Mouse (Mus musculus) neural tube, embryonic 14.5 days (tissue): ENCODE results near the gene Lgals3bp. TPM values are rescaled to one million over a fixed set of nuclear protein-coding genes. Genes with fewer than 3 reads are reported as not detected.

Experiments
- ATAC-seq: fragments of 200-750 bp; cut with Nextera tagmentation; 2 replicates; pipeline ENCODE4 v1.8.0; 2017; ENCODE audit warnings: low read depth, mild to moderate bottlenecking, moderate TSS enrichment, moderate library complexity
- H3K27ac ChIP-seq: fragments of 300-500 bp; sonication (generic); 2 replicates; pipeline ENCODE4 v1.5.1; 2014; ENCODE audit warnings: low read depth, mild to moderate bottlenecking, control low read depth, low read length, moderate library complexity, mixed read lengths
- H3K27me3 ChIP-seq: fragments of 300-500 bp; sonication (generic); 2 replicates; pipeline ENCODE4 v1.6.1; 2014; ENCODE audit warnings: low read length; ENCODE audit not compliant: control insufficient read depth, insufficient read depth
- H3K36me3 ChIP-seq: fragments of 300-500 bp; sonication (generic); 2 replicates; pipeline ENCODE4 v1.6.1; 2014; ENCODE audit warnings: low read length, mixed read lengths; ENCODE audit not compliant: control insufficient read depth, insufficient read depth
- H3K4me1 ChIP-seq: fragments of 300-500 bp; sonication (generic); 2 replicates; pipeline ENCODE4 v1.6.1; 2014; ENCODE audit warnings: low read length; ENCODE audit not compliant: control insufficient read depth, insufficient read depth
- H3K4me2 ChIP-seq: fragments of 300-500 bp; sonication (generic); 2 replicates; pipeline ENCODE4 v1.6.1; 2014; ENCODE audit warnings: mild to moderate bottlenecking, low read depth, low read length, control low read depth
- H3K4me3 ChIP-seq: fragments of 300-500 bp; sonication (generic); 2 replicates; pipeline ENCODE4 v1.5.1; 2014; ENCODE audit warnings: low read depth, low read length, control low read depth, mixed read lengths
- H3K9ac ChIP-seq: fragments of 300-500 bp; sonication (generic); replicated peaks from 2 replicates; pipeline ENCODE4 v1.6.1; 2014; ENCODE audit warnings: low read depth, mild to moderate bottlenecking, control low read depth, low read length, mixed read lengths
- H3K9me3 ChIP-seq: fragments of 300-500 bp; sonication (generic); 2 replicates; pipeline ENCODE4 v1.6.1; 2016; ENCODE audit warnings: low read length; ENCODE audit not compliant: control insufficient read depth
- WGBS: fragments of 180-500 bp; shearing (Covaris S2); extraction: QIAGEN DNeasy Blood & Tissue Kit; methylation state at CpG from one replicate; pipeline ENCODE4 v1.1.7; 2014; 5-methylcytosine and 5-hydroxymethylcytosine counted together
- polyA plus RNA-seq: library from polyadenylated mRNA; unstranded; fragments of >200 nt; fragmentation: Nextera tagmentation; extraction: Ambion mirVana; gene quantifications from 2 replicates; pipeline ENCODE4 v1.2.1, GENCODE M21; 2014

Gene Lgals3bp
- polyA plus RNA-seq, 1 experiment from 2014 or later = 1.9 TPM

DNA sequence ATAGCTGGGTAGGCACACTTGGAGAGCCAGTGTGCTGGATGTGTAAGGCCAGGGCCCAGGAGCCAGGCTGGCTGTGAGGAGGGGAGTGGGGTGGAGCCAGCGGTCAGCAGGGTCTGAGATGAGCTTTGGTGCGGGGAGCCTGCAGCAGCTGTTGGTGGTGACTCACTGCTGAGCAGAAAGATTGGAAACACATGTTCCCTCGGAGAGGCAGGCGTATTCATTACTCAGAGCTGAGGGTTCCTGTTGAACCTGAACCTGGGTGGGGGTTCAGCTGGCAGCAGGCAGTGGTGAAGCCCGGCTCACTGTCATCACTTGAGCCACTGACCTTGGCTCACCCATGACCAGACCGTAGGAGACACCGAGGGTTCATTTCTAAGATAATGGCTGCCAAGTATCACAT lies 36.7 kb downstream of the Lgals3bp start:
- no peaks in the 10 kb centered on the region for H3K9me3 ChIP-seq
- H3K4me2 ChIP-seq = no peak overlapping the region
- H3K9ac ChIP-seq = no peak overlapping the region
- H3K27me3 ChIP-seq = no peaks in the 10 kb centered on the region
- H3K27ac ChIP-seq = no peak overlapping the region
- no peak overlapping the region for H3K4me3 ChIP-seq
- H3K36me3 ChIP-seq = no peaks in the 10 kb centered on the region
- no peak for ATAC-seq
- H3K4me1 ChIP-seq = 0 out of 2 replicates have a peak, but pooled peaks cover 2% of the 10 kb centered on the region
- 75% methylated on average over 7 of the region's 7 CpGs for WGBS

DNA sequence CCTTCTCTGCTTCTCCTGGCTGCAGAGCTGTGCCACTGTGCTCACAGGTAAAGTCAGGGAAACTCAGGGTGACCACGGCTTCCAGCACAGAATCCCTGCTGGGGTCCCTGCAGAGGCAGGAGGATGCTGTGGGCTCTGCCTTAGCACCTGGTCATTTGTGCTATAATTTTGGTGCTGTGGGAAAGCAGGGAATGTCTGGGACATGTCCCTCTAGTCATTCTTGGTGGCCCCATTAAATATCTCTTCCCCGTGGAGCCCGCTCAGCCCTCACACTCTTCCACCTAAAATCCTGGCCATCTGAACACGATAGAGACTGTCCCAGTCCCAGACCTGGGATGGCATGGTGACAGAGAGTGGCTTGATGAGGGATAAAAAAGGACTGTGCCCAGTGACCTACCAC lies 37.9 kb downstream of the Lgals3bp start:
- Histone ChIP-seq H3K4me2 (no peak overlapping the region), H3K36me3 (no peaks in the 10 kb centered on the region), H3K27ac (no peak overlapping the region), H3K9me3 (no peaks in the 10 kb centered on the region), H3K9ac (no peak overlapping the region), H3K4me1 (0 out of 2 replicates have a peak, but pooled peaks cover 2% of the 10 kb centered on the region), H3K4me3 (no peak overlapping the region), H3K27me3 (no peaks in the 10 kb centered on the region)
- ATAC-seq = no peak
- 86% methylated on average over 4 of the region's 4 CpGs for WGBS

DNA sequence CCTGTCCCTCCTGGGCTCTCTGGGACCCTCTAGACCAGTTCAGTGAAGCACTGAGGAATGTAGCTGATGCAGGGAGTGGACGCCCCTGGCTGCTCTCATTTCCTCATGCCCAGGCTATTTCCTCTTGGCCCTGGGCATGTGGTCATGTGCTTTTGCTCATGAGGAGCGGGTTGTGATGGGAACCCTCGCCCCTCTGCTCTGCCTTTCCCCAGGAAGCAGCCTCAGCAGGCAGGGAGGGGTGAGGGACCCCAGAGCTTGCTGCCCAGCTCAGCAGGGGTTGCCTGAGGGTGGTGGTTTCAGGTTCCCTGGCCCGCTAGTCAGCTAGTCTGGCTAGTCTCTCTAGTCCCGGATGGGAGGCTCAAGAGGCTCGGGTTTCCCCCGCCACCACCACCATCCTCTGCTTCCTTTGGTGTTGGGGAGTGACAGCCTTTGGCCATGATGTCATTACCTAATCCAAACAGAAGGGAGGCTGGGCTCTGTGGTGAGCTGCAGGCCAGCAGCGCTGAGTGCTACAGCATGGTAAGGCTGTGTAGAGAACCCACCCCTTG lies 38.8 kb downstream of the Lgals3bp start:
- no peaks in the 10 kb centered on the region for H3K36me3 ChIP-seq
- H3K4me1 ChIP-seq = 0 out of 2 replicates have a peak, but pooled peaks cover 2% of the 10 kb centered on the region
- no peak for ATAC-seq
- H3K9me3 ChIP-seq = no peaks in the 10 kb centered on the region
- H3K9ac ChIP-seq = no peak overlapping the region
- H3K27me3 ChIP-seq = no peaks in the 10 kb centered on the region
- 17% methylated on average over 8 of the region's 8 CpGs for WGBS
- H3K27ac ChIP-seq = no peak overlapping the region; the same call in 1 of the 2 replicates
- no peak overlapping the region for H3K4me2 ChIP-seq
- no peak overlapping the region for H3K4me3 ChIP-seq

DNA sequence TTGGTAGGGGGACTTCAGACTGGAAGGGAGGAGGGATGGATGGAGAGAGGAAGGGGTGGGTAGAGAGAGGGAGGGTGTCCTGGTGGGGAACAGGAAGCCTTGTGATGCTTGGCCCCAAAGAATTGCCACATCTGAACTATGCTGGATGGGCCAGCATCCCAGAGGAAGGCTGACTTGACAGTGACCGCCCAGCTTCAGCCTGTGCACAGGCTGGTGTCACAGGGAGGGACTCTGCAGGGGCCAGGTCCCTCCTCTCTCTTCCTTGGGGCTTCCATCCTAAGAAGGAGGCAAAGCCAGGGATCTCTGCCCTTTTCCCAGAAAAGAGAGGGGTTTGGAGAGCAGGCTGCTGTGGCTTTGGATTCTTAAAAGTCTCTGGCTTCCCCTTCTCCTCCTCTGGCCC lies 39.4 kb downstream of the Lgals3bp start:
- Histone ChIP-seq H3K4me2 (no peak overlapping the region), H3K27ac (no peak overlapping the region), H3K4me1 (0 out of 2 replicates have a peak, but pooled peaks cover 2% of the 10 kb centered on the region), H3K27me3 (no peaks in the 10 kb centered on the region), H3K36me3 (no peaks in the 10 kb centered on the region), H3K9me3 (no peaks in the 10 kb centered on the region), H3K4me3 (no peak overlapping the region), H3K9ac (no peak overlapping the region)
- ATAC-seq = no peak
- 79% methylated on average over 1 of the region's 1 CpGs for WGBS

DNA sequence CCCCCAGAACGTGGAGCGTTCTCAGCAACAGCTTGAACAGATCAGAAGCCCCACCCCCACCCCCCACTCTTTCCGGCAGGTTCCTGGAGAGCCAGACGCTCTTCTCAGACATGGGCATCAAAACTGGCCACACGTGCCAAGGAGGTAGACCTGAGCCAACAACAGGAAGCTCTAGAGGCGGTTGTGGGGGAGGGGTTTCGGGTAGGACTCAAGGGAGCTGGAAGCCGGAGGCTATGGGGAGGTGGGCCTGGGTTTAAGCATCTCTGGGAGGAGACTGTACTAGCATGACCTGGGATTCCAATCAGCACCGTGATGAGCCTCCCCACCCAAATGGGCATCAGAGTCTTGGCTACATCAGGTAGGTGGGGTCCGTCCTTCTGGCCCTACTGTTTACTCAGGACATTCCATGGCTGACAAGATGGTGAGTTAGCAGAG lies 41.0 kb downstream of the Lgals3bp start:
- Histone ChIP-seq H3K36me3 (no peaks in the 10 kb centered on the region), H3K4me1 (0 out of 2 replicates have a peak, but pooled peaks cover 2% of the 10 kb centered on the region), H3K27me3 (no peaks in the 10 kb centered on the region), H3K4me3 (no peak overlapping the region), H3K9me3 (no peaks in the 10 kb centered on the region), H3K4me2 (no peak overlapping the region), H3K9ac (no peak overlapping the region), H3K27ac (no peak overlapping the region)
- ATAC-seq = no peak
- 84% methylated on average over 10 of the region's 10 CpGs for WGBS

DNA sequence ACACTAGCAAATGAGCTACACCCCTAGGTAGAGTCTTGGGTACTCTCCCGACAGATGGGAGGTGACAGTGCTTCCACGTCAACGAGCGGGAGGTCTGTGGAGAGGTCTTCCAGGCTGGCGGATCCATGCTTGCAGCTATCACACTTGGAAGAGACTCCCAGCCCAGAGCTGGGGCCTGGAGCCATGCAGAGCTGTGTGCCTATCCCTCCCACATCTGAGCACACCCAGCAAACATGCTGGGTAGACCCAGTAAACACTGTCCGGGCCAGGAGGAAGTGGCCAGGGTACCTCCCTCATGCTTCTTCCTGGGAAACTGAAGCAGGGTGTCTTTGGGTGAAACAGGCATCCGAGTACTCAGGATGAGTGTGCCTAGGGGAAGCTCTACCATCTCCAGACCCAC lies 41.4 kb downstream of the Lgals3bp start:
- Histone ChIP-seq H3K4me1 (peaks cover 2% of the 10 kb centered on the region; the same call in 1 of the 2 replicates), H3K27me3 (no peaks in the 10 kb centered on the region), H3K9me3 (no peaks in the 10 kb centered on the region), H3K9ac (no peak overlapping the region), H3K4me3 (no peak overlapping the region), H3K27ac (no peak overlapping the region), H3K36me3 (no peaks in the 10 kb centered on the region), H3K4me2 (no peak overlapping the region)
- WGBS = 78% methylated on average over 7 of the region's 7 CpGs
- no peak for ATAC-seq

DNA sequence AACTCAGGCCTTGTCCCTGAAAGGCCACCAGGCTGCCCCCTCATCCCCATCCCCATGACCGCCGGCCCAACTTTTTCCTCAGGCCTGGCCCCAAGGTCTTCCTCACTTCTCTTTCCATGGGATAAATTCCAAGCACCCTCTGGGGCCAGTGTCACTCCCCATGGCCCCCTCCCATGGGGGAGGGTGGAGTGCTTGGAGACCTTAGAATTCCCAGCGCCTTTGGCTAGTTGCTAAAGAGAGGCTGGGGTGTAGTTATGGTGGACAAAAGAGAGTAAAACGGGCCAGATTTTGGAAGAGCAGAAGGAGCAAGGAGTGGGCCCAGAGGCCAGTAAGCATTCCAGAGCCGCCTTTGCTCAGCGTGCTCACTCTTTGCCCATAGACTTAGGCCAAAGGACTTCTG lies 46.3 kb downstream of the Lgals3bp start, which contains the start of gene Timp2:
TSS of gene Timp2 (minus strand) at position 101 of the 400 bp plus-strand sequence.
- Histone ChIP-seq H3K4me2 (peak within 1 kb of the TSS; percentile 80), H3K27ac (peak within 1 kb of the TSS; percentile 90), H3K27me3 (no peaks in the 10 kb centered on the region; the same call in 1 of the 2 replicates), H3K4me1 (peaks cover 14% of the 10 kb centered on the region), H3K9ac (peak within 1 kb of the TSS; percentile 95), H3K4me3 (peak within 1 kb of the TSS; percentile 80), H3K9me3 (no peaks in the 10 kb centered on the region), H3K36me3 (no peaks in the 10 kb centered on the region)
- peak; percentile 22; the same call in 1 of the 2 replicates for ATAC-seq
- WGBS = 29% methylated on average over 6 of the region's 6 CpGs

DNA sequence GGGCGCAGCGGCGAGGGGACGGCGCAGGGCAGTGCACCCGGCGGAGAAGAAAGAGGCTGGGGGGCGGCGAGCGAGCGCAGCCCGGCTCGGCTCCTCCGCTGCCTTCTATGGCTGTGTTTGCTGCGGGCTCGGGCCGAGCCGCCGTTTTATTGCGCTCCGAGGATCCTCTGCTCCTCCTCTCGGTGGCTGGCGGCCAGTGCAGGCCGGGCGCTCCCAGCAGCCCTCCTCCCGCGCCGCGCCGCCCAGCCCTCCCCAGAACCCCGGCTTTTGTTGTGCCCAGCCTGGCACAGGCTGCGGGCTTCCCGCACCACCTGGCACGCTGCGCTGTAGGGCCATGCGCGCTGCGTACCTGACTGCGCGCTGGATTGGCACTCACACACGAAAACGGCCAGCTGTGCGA lies 46.7 kb downstream of the Lgals3bp start:
- peak; percentile 93 for ATAC-seq
- Histone ChIP-seq H3K27ac (peak overlapping the region; percentile 90), H3K27me3 (no peaks in the 10 kb centered on the region; the same call in 1 of the 2 replicates), H3K4me3 (peak overlapping the region; percentile 80), H3K9me3 (no peaks in the 10 kb centered on the region), H3K4me2 (peak overlapping the region; percentile 80), H3K9ac (peak overlapping the region; percentile 95), H3K36me3 (no peaks in the 10 kb centered on the region), H3K4me1 (peaks cover 14% of the 10 kb centered on the region)
- WGBS = 1% methylated on average over 28 of the region's 43 CpGs

DNA sequence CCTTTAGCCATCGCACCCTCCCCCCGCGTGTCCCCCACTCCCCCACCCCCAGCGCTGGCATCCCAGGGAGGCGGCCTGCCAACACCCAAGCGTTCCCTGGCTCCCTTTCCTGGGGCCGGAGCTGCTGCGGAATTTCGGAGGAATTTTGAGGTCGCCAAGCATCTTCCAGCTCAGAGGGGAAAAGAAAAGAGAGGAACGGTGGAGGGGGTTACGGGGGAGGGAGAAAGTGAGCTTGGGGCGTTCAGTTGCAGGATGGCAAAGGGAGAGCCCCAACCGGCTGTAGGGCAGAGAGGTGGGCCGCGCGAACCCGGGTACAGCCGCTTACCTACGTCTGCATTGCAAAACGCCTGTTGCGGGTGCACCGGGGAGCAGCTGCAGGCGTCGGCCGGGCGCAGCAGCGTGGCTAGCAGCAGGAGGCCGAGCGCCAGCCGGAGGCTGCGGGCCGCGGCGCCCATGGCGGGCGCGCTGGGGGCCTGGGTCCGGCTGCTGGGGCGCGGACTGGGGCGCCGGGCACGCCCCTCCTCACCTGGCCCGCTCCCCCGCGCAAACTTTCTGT lies 47.2 kb downstream of the Lgals3bp start:
- H3K4me1 ChIP-seq = peaks cover 14% of the 10 kb centered on the region
- no peaks in the 10 kb centered on the region for H3K36me3 ChIP-seq
- ATAC-seq = peak; percentile 50; the same call in 1 of the 2 replicates
- no peaks in the 10 kb centered on the region for H3K9me3 ChIP-seq
- peak overlapping the region; percentile 80 for H3K4me2 ChIP-seq
- WGBS = under 1% methylated on average over 39 of the region's 47 CpGs
- H3K9ac ChIP-seq = peak overlapping the region; percentile 95
- no peaks in the 10 kb centered on the region; the same call in 1 of the 2 replicates for H3K27me3 ChIP-seq
- peak overlapping the region; percentile 90 for H3K27ac ChIP-seq
- peak overlapping the region; percentile 80 for H3K4me3 ChIP-seq
